Mouse (Mus musculus): ENCODE measurements around the gene Klhl35. TPM values are rescaled to one million over a fixed set of nuclear protein-coding genes. Genes with fewer than 3 reads are reported as not detected.

The Klhl35 gene
- polyA plus RNA-seq, 1 experiment from 2014 or later = 0.63 TPM

- no peak overlapping the region for H3K4me3 ChIP-seq
- WGBS = 89% methylated on average over 9 of the region's 9 CpGs
- no peaks in the 10 kb centered on the region for H3K36me3 ChIP-seq
- H3K27ac ChIP-seq = no peak overlapping the region
- DNase-seq (ENCODE audit: low spot score) = no peak
- H3K4me1 ChIP-seq = no peaks in the 10 kb centered on the region
- no peaks in the 10 kb centered on the region for H3K27me3 ChIP-seq (ENCODE audit: low read depth, poor library complexity, severe bottlenecking)
- no peaks in the 10 kb centered on the region for H3K9me3 ChIP-seq (replicated peaks)
Observed at GRCm38 (mm10) chr7:99516092-99516813, 50.4 kb downstream of the Klhl35 start.

GRCm38 (mm10) chr7:99516814-99517157 is 51.0 kb downstream of the Klhl35 start:
- Histone ChIP-seq H3K9me3 (replicated peaks) (no peaks in the 10 kb centered on the region), H3K36me3 (no peaks in the 10 kb centered on the region), H3K27me3 (ENCODE audit: low read depth, poor library complexity, severe bottlenecking) (no peaks in the 10 kb centered on the region), H3K27ac (no peak overlapping the region), H3K4me1 (no peaks in the 10 kb centered on the region), H3K4me3 (no peak overlapping the region)
- WGBS = 79% methylated on average over 3 of the region's 3 CpGs
- no peak for DNase-seq (ENCODE audit: low spot score)

- Histone ChIP-seq H3K36me3 (no peaks in the 10 kb centered on the region), H3K4me3 (no peak overlapping the region)
- 65% methylated on average over 4 of the region's 4 CpGs for WGBS
Observed at GRCm38 (mm10) chr7:99518954-99519644, 53.3 kb downstream of the Klhl35 start.

GRCm38 (mm10) chr7:99523121-99523520 is 57.3 kb downstream of the Klhl35 start:
- DNase-seq (ENCODE audit: low spot score) = no peak
- no peak overlapping the region for H3K4me3 ChIP-seq
- no peaks in the 10 kb centered on the region for H3K4me1 ChIP-seq
- no peak overlapping the region for H3K27ac ChIP-seq
- H3K9me3 ChIP-seq (replicated peaks) = no peaks in the 10 kb centered on the region
- H3K27me3 ChIP-seq (ENCODE audit: low read depth, poor library complexity, severe bottlenecking) = no peaks in the 10 kb centered on the region
- no peaks in the 10 kb centered on the region for H3K36me3 ChIP-seq
- 78% methylated on average over 8 of the region's 8 CpGs for WGBS

More at GRCm38 (mm10) chr7:99518954-99519644, 53.3 kb downstream of the Klhl35 start:
- Histone ChIP-seq H3K4me1 (no peaks in the 10 kb centered on the region), H3K27me3 (ENCODE audit: low read depth, poor library complexity, severe bottlenecking) (no peaks in the 10 kb centered on the region), H3K9me3 (replicated peaks) (no peaks in the 10 kb centered on the region), H3K27ac (no peak overlapping the region)
- DNase-seq (ENCODE audit: low spot score) = no peak

Other genes starting within 250 kb of the Klhl35 start
- gene Mogat2, start 227.4 kb upstream of the Klhl35 start, polyA plus RNA-seq (2016; fragmentation: Nextera tagmentation; extraction: Ambion mirVana) = 78.6 and 124 TPM in 2 replicates
- 3.1 and 5.4 TPM in 2 replicates for gene Map6, start 198.6 kb upstream of the Klhl35 start, polyA plus RNA-seq (2016; fragmentation: Nextera tagmentation; extraction: Ambion mirVana)
- 1,171 and 1,177 TPM in 2 replicates for gene Serpinh1, start 112.8 kb upstream of the Klhl35 start, polyA plus RNA-seq (2016; fragmentation: Nextera tagmentation; extraction: Ambion mirVana)
- gene Gdpd5, start 84.6 kb upstream of the Klhl35 start, polyA plus RNA-seq (2016; fragmentation: Nextera tagmentation; extraction: Ambion mirVana) = 9.9 and 12.3 TPM in 2 replicates
- 745 and 824 TPM in 2 replicates for gene Rps3, start 17.7 kb downstream of the Klhl35 start, polyA plus RNA-seq (2016; fragmentation: Nextera tagmentation; extraction: Ambion mirVana)
- gene Arrb1, start 69.5 kb downstream of the Klhl35 start, polyA plus RNA-seq (2016; fragmentation: Nextera tagmentation; extraction: Ambion mirVana) = 8.8 and 10.0 TPM in 2 replicates
- 0.05 TPM in 1 of 2 replicates, not detected in the other for gene Tpbgl, start 161.1 kb downstream of the Klhl35 start, polyA plus RNA-seq (2016; fragmentation: Nextera tagmentation; extraction: Ambion mirVana)
- 0.92 and 1.6 TPM in 2 replicates for gene Slco2b1, start 245.3 kb downstream of the Klhl35 start, polyA plus RNA-seq (2016; fragmentation: Nextera tagmentation; extraction: Ambion mirVana)

All from limb, embryonic 10.5 days (tissue).